Mouse (Mus musculus) ES-Bruce4 (cell line): ENCODE results near the gene Rgs12.

Source experiments
- CTCF ChIP-seq: IDR thresholded peaks from one replicate; pipeline ENCODE4 v1.8.1; 2011; ENCODE audit warnings: low read depth, low read length
- POLR2A ChIP-seq: IDR thresholded peaks from one replicate; pipeline ENCODE4 v1.8.1; 2011; ENCODE audit warnings: low read length; ENCODE audit not compliant: insufficient read depth

DNA sequence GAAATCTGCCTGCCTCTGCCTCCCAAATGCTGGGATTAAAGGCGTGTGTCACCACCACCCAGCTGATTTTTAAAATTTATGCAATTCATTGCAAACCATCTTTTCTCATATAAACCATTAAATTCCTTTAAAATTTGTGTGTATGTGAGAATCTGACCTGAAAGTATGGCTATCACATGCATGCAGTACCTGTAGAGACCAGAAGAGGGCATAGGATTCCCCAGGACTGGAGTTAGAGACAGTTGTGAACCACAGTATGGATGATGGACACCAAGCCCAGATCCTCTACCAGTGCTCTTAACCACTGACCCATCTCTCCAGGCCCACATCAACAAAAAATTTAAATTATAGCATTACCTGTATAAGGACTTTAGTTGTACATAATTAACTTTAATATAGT is 15.8 kb upstream of the Rgs12 start:
- TF ChIP-seq POLR2A (no peak), CTCF (no peak)
